ENCODE assay signal across 21 mouse cellular contexts in genomic region chr2:124895002-124895401, GRCm38 (mm10).
"Had no signal": no experiment of that assay in that cellular context is flagged by ENCODE, and none has a peak within 500 bp of the region (broad histone marks: within the 10 kb centered on the region; RNA-seq: fewer than 3 reads in every experiment).

No protein-coding gene starts in this region.

- DNase-seq: liver, postnatal 0 days; lung, postnatal 14 days; lung, postnatal 36 days; retina, postnatal 1 day; right cerebral cortex, adult 18-20 months; right cerebral cortex, postnatal 25 days; right cerebral cortex, postnatal 4 days; thymus, adult 2 months; thymus, postnatal 25 days; thymus, postnatal 4 days had no signal

- H3K27ac ChIP-seq: lung, embryonic 15.5 days; macrophage; midbrain, embryonic 13.5 days; midbrain, embryonic 15.5 days; neural tube, embryonic 13.5 days; neural tube, embryonic 15.5 days; stomach, embryonic 15.5 days; stomach, postnatal 0 days had no signal

- ATAC-seq: liver, postnatal 0 days; lung, postnatal 0 days; midbrain, embryonic 13.5 days; midbrain, embryonic 15.5 days had no signal

- H3K4me2 ChIP-seq: lung, embryonic 15.5 days; midbrain, embryonic 11.5 days; midbrain, embryonic 13.5 days; midbrain, embryonic 15.5 days; neural tube, embryonic 13.5 days; neural tube, embryonic 15.5 days; stomach, embryonic 15.5 days had no signal

- H3K9ac ChIP-seq: liver, postnatal 0 days; lung, embryonic 15.5 days; midbrain, embryonic 13.5 days; midbrain, embryonic 15.5 days; neural tube, embryonic 13.5 days; neural tube, embryonic 15.5 days; stomach, embryonic 15.5 days had no signal

- H3K36me3 ChIP-seq: lung, embryonic 15.5 days; midbrain, embryonic 13.5 days; midbrain, embryonic 15.5 days; neural tube, embryonic 13.5 days; neural tube, embryonic 15.5 days; stomach, embryonic 15.5 days had no signal

- H3K27me3 ChIP-seq: lung, embryonic 15.5 days; megakaryocyte, embryonic 14.5 days; midbrain, embryonic 13.5 days; midbrain, embryonic 15.5 days; neural tube, embryonic 13.5 days; neural tube, embryonic 15.5 days; stomach, embryonic 15.5 days had no signal

- H3K9me3 ChIP-seq: lung, embryonic 15.5 days; megakaryocyte, embryonic 14.5 days; midbrain, embryonic 13.5 days; midbrain, embryonic 15.5 days; neural tube, embryonic 13.5 days; neural tube, embryonic 15.5 days; stomach, embryonic 15.5 days had no signal

- H3K4me3 ChIP-seq: lung, embryonic 15.5 days; megakaryocyte, embryonic 14.5 days; midbrain, embryonic 13.5 days; midbrain, embryonic 15.5 days; neural tube, embryonic 13.5 days; neural tube, embryonic 15.5 days; stomach, embryonic 15.5 days had no signal

- H3K4me1 ChIP-seq: lung, embryonic 15.5 days; midbrain, embryonic 13.5 days; midbrain, embryonic 15.5 days; neural tube, embryonic 13.5 days; neural tube, embryonic 15.5 days; stomach, embryonic 15.5 days had no signal
